7 mouse cellular contexts compared by ENCODE assay signal in the genomic region with DNA sequence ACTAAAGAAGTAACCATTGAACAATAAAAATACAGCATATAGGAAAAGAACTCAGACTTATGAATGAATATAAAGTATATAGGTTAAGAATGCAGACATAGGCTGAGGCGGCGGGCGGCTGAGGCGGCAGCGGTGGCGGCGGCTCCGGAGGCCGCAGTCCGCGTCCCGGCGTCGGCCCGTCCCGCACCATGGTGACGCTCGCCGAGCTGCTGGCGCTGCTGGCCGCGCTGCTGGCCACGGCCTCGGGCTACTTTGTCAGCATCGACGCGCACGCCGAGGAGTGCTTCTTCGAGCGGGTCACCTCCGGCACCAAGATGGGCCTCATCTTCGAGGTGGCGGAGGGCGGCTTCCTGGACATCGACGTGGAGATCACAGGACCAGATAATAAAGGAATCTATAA.
DNase-seq lines count a peak whose midpoint lies in the region; ATAC-seq and TF ChIP-seq lines count a peak whose summit lies in the region.
"Not testable (repeated sequence)": the region's sequence is repeated elsewhere in the genome, so short reads cannot be mapped to it uniquely, and the experiment has no call there.

No protein-coding gene starts in this region.

- WGBS in forebrain, embryonic 14.5 days = 81% methylated on average over 19 of the region's 37 CpGs
- WGBS in hindbrain, embryonic 14.5 days = 81% methylated on average over 12 of the region's 37 CpGs
- WGBS in kidney, embryonic 14.5 days = 87% methylated on average over 15 of the region's 37 CpGs
- WGBS in liver, postnatal 0 days (ENCODE audit: insufficient replicate concordance) = 78% methylated on average over 12 of the region's 37 CpGs

- not testable (repeated sequence) for H3K4me3 ChIP-seq in forebrain, embryonic 14.5 days (ENCODE audit: low read depth, low read length); hindbrain, embryonic 14.5 days (replicated peaks; ENCODE audit: low read length); kidney, embryonic 14.5 days (ENCODE audit: low read length); liver, postnatal 0 days (ENCODE audit: low read depth, low read length)

- not testable (repeated sequence) for H3K4me2 ChIP-seq in forebrain, embryonic 14.5 days (ENCODE audit: low read length); hindbrain, embryonic 14.5 days (replicated peaks); kidney, embryonic 14.5 days (replicated peaks; ENCODE audit: low read depth, low read length); liver, postnatal 0 days (ENCODE audit: low read depth, low read length)

- not testable (repeated sequence) for H3K4me1 ChIP-seq in forebrain, embryonic 14.5 days (ENCODE audit: control insufficient read depth, insufficient read depth, low read length); hindbrain, embryonic 14.5 days (replicated peaks; ENCODE audit: control insufficient read depth, insufficient read depth, low read length); kidney, embryonic 14.5 days (ENCODE audit: control insufficient read depth, insufficient read depth, low read length); liver, postnatal 0 days (ENCODE audit: insufficient read depth)

- not testable (repeated sequence) for H3K36me3 ChIP-seq in forebrain, embryonic 14.5 days (ENCODE audit: control insufficient read depth, insufficient read depth, low read length); hindbrain, embryonic 14.5 days (replicated peaks; ENCODE audit: control insufficient read depth, insufficient read depth); kidney, embryonic 14.5 days (ENCODE audit: control insufficient read depth, insufficient read depth, low read length); liver, postnatal 0 days (replicated peaks; ENCODE audit: insufficient read depth, low read length)

- H3K9ac ChIP-seq in forebrain, embryonic 14.5 days (ENCODE audit: low read length); hindbrain, embryonic 14.5 days; kidney, embryonic 14.5 days (ENCODE audit: low read depth, low read length); liver, postnatal 0 days (replicated peaks): not testable (repeated sequence)

- DNase-seq in forebrain, embryonic 14.5 days (ENCODE audit: low spot score); hindbrain, embryonic 14.5 days (ENCODE audit: low spot score); liver, postnatal 0 days: not testable (repeated sequence)

- not testable (repeated sequence) for TF ChIP-seq CTCF in liver, postnatal 0 days (IDR thresholded peaks at IDR 0.05; ENCODE audit: low read depth)

- H3K27me3 ChIP-seq in forebrain, embryonic 14.5 days (replicated peaks; ENCODE audit: control insufficient read depth, insufficient read depth, low read length); hindbrain, embryonic 14.5 days (ENCODE audit: control insufficient read depth, insufficient read depth, low read length); kidney, embryonic 14.5 days (ENCODE audit: control insufficient read depth, insufficient read depth, low read length); liver, postnatal 0 days (ENCODE audit: insufficient read depth, low read length): not testable (repeated sequence)

- peak; percentile 45 for ATAC-seq in CD4-positive, CD25-positive, alpha-beta regulatory T cell, adult 4 months
- ATAC-seq in erythroblast, adult 5-6 weeks (replicated peaks; ENCODE audit: low FRiP score, poor library complexity, severe bottlenecking) = peak; percentile 73
- ATAC-seq in forebrain, embryonic 14.5 days = peak; percentile 34; the same call in 1 of the 2 replicates
- ATAC-seq in hindbrain, embryonic 14.5 days (ENCODE audit: low FRiP score) = 0 out of 2 replicates have a peak, but pooled peaks have one; percentile 21
- 0 out of 2 replicates have a peak, but pooled peaks have one; percentile 52 for ATAC-seq in kidney, embryonic 14.5 days (ENCODE audit: low FRiP score, low TSS enrichment)
- peak; percentile 38 for ATAC-seq in liver, postnatal 0 days
- ATAC-seq in megakaryocyte-erythroid progenitor cell, adult 5-6 weeks (replicated peaks; ENCODE audit: low FRiP score, low TSS enrichment, poor library complexity, severe bottlenecking) = 0 out of 2 replicates have a peak, but pooled peaks have one; percentile 26

- H3K9me3 ChIP-seq in forebrain, embryonic 14.5 days (replicated peaks; ENCODE audit: control insufficient read depth, low read length); hindbrain, embryonic 14.5 days (ENCODE audit: control insufficient read depth, low read length); kidney, embryonic 14.5 days (ENCODE audit: control insufficient read depth, low read length); liver, postnatal 0 days (ENCODE audit: low read length): not testable (repeated sequence)

- H3K27ac ChIP-seq in forebrain, embryonic 14.5 days (ENCODE audit: low read depth, low read length); hindbrain, embryonic 14.5 days; kidney, embryonic 14.5 days (ENCODE audit: low read depth, low read length); liver, postnatal 0 days (ENCODE audit: low read depth): not testable (repeated sequence)

- TF ChIP-seq EP300 in liver, postnatal 0 days (IDR thresholded peaks at IDR 0.05; ENCODE audit: low read depth) = not testable (repeated sequence)

Comparison
In these comparisons a context has a peak if more than half of its experiments do, and no peak if none do; other contexts are left out.
1. ATAC-seq: peak in every context shown above with its lines; median percentile 73 in erythroblast, adult 5-6 weeks; 52 in kidney, embryonic 14.5 days; 45 in CD4-positive, CD25-positive, alpha-beta regulatory T cell, adult 4 months; 38 in liver, postnatal 0 days; 34 in forebrain, embryonic 14.5 days; 26 in megakaryocyte-erythroid progenitor cell, adult 5-6 weeks; 21 in hindbrain, embryonic 14.5 days.